Mouse (Mus musculus): ENCODE data around the gene Cnot6. TPM values are rescaled to one million over a fixed set of nuclear protein-coding genes. Genes with fewer than 3 reads are reported as not detected.

Gene Cnot6
- polyA plus RNA-seq, 1 experiment from 2014 or later = 18.7 TPM

GRCm38 (mm10) chr11:49626748-49627147, 85.8 kb downstream of the Cnot6 start:
- 67% methylated on average over 8 of the region's 8 CpGs for WGBS (ENCODE audit: insufficient replicate concordance)
- Histone ChIP-seq H3K4me1 (replicated peaks) (no peaks in the 10 kb centered on the region; the same call in 1 of the 2 replicates), H3K9me3 (replicated peaks) (no peaks in the 10 kb centered on the region), H3K27me3 (no peaks in the 10 kb centered on the region; the same call in 1 of the 2 replicates), H3K36me3 (replicated peaks) (no peaks in the 10 kb centered on the region), H3K9ac (no peak overlapping the region), H3K4me2 (no peak overlapping the region), H3K27ac (replicated peaks) (no peak overlapping the region), H3K4me3 (replicated peaks) (no peak overlapping the region)
- ATAC-seq (ENCODE audit: insufficient read depth) = no peak

DNA sequence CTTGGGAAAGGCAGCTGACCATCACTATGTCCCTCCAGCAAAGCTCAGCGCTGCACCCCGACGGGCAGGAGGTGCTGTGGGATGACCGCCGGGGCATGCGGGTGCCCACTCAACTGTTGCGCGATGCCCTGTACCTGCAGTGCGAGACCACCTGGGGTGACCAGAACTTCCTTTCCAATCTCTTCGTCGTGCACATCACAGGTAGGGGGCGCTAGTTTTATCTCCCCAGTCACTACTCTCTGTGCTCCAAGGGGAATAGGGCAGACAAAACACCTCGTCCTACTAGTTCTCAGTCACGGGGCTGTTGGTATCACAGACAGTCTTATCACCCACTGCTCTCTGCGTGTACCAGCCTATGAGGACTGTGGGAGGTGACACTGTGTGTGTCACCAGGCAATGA, 86.7 kb downstream of the Cnot6 start:
- 64% methylated on average over 15 of the region's 15 CpGs for WGBS (ENCODE audit: insufficient replicate concordance)
- H3K36me3 ChIP-seq (replicated peaks) = no peaks in the 10 kb centered on the region
- H3K27me3 ChIP-seq = no peaks in the 10 kb centered on the region; the same call in 1 of the 2 replicates
- no peaks in the 10 kb centered on the region; the same call in 1 of the 2 replicates for H3K4me1 ChIP-seq (replicated peaks)
- ATAC-seq (ENCODE audit: insufficient read depth) = no peak
- no peak overlapping the region for H3K4me2 ChIP-seq
- no peak overlapping the region for H3K9ac ChIP-seq
- H3K9me3 ChIP-seq (replicated peaks) = no peaks in the 10 kb centered on the region
- H3K27ac ChIP-seq (replicated peaks) = no peak overlapping the region
- no peak overlapping the region for H3K4me3 ChIP-seq (replicated peaks)

DNA sequence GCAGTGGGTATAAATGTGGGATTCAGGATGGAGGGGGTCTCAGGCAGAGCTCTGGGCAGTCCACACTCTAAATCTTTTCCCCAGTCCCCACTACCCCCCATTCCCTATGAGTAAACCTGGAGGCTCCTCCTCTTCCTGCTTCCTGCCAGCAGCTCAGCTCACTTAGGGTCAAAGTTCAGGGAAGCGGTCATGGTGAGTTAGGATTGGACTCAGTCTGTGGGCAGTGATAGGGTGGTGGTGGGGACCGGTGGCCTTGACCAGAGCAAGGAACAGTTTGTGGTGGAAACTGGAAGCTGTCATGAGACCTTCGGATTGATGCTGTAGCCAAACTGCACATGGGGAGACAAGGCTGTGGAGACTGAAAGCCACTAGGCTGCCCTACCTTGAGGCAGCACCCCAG, 88.4 kb downstream of the Cnot6 start:
- no peak for ATAC-seq (ENCODE audit: insufficient read depth)

GRCm38 (mm10) chr11:49621953-49622352, 90.6 kb downstream of the Cnot6 start:
- H3K36me3 ChIP-seq (replicated peaks) = no peaks in the 10 kb centered on the region
- H3K9ac ChIP-seq = no peak overlapping the region
- no peaks in the 10 kb centered on the region; the same call in 1 of the 2 replicates for H3K4me1 ChIP-seq (replicated peaks)
- H3K27ac ChIP-seq (replicated peaks) = no peak overlapping the region
- H3K4me2 ChIP-seq = no peak overlapping the region
- H3K9me3 ChIP-seq (replicated peaks) = no peaks in the 10 kb centered on the region
- no peak for ATAC-seq (ENCODE audit: insufficient read depth)
- no peak overlapping the region for H3K4me3 ChIP-seq (replicated peaks)
- no peaks in the 10 kb centered on the region; the same call in 1 of the 2 replicates for H3K27me3 ChIP-seq
- WGBS (ENCODE audit: insufficient replicate concordance) = 64% methylated on average over 5 of the region's 5 CpGs

More for the DNA sequence above, 88.4 kb downstream of the Cnot6 start:
- no peak overlapping the region for H3K27ac ChIP-seq (replicated peaks)
- no peaks in the 10 kb centered on the region; the same call in 1 of the 2 replicates for H3K27me3 ChIP-seq
- H3K4me3 ChIP-seq (replicated peaks) = no peak overlapping the region
- H3K9ac ChIP-seq = no peak overlapping the region
- WGBS (ENCODE audit: insufficient replicate concordance) = 54% methylated on average over 3 of the region's 3 CpGs
- H3K4me1 ChIP-seq (replicated peaks) = no peaks in the 10 kb centered on the region; the same call in 1 of the 2 replicates
- no peaks in the 10 kb centered on the region for H3K36me3 ChIP-seq (replicated peaks)
- H3K4me2 ChIP-seq = no peak overlapping the region
- no peaks in the 10 kb centered on the region for H3K9me3 ChIP-seq (replicated peaks)

Other genes with a start within 250 kb of the Cnot6 start
- not detected in 2 replicates for gene Olfr1386, start 247.7 kb downstream of the Cnot6 start, polyA plus RNA-seq (2015; fragmentation: Nextera tagmentation; extraction: Ambion mirVana)
- not detected in 2 replicates for gene Olfr1385, start 223.7 kb downstream of the Cnot6 start, polyA plus RNA-seq (2015; fragmentation: Nextera tagmentation; extraction: Ambion mirVana)
- not detected in 2 replicates for gene Olfr1384, start 206.0 kb downstream of the Cnot6 start, polyA plus RNA-seq (2015; fragmentation: Nextera tagmentation; extraction: Ambion mirVana)
- not detected in 2 replicates for gene Olfr1383, start 193.1 kb downstream of the Cnot6 start, polyA plus RNA-seq (2015; fragmentation: Nextera tagmentation; extraction: Ambion mirVana)
- not detected in 2 replicates for gene Olfr1382, start 184.5 kb downstream of the Cnot6 start, polyA plus RNA-seq (2015; fragmentation: Nextera tagmentation; extraction: Ambion mirVana)
- gene Olfr1381, start 169.3 kb downstream of the Cnot6 start, polyA plus RNA-seq (2015; fragmentation: Nextera tagmentation; extraction: Ambion mirVana) = not detected in 2 replicates
- gene Olfr1380, start 155.8 kb downstream of the Cnot6 start, polyA plus RNA-seq (2015; fragmentation: Nextera tagmentation; extraction: Ambion mirVana) = not detected in 2 replicates
- 2.9 and 3.8 TPM in 2 replicates for gene Flt4, start 103.5 kb downstream of the Cnot6 start, polyA plus RNA-seq (2015; fragmentation: Nextera tagmentation; extraction: Ambion mirVana)
- gene Scgb3a1, start 49.1 kb downstream of the Cnot6 start, polyA plus RNA-seq (2015; fragmentation: Nextera tagmentation; extraction: Ambion mirVana) = 0.20 TPM in 1 of 2 replicates, not detected in the other
- 0.73 and 0.74 TPM in 2 replicates for gene Gfpt2, start 81.5 kb upstream of the Cnot6 start, polyA plus RNA-seq (2015; fragmentation: Nextera tagmentation; extraction: Ambion mirVana)
- gene Mapk9, start 134.0 kb upstream of the Cnot6 start, polyA plus RNA-seq (2015; fragmentation: Nextera tagmentation; extraction: Ambion mirVana) = 16.7 and 16.9 TPM in 2 replicates
- gene Rasgef1c, start 189.1 kb upstream of the Cnot6 start, polyA plus RNA-seq (2015; fragmentation: Nextera tagmentation; extraction: Ambion mirVana) = 0.05 TPM in 1 of 2 replicates, not detected in the other

Measured in liver, embryonic 15.5 days (tissue).